Mouse (Mus musculus) MEL (cell line): Measurements from ENCODE around the gene Akr1b7.

Experiments used
- BHLHE40 ChIP-seq: IDR thresholded peaks from 2 replicates; pipeline ENCODE4 v1.6.1; 2012; ENCODE audit warnings: low read depth, mild to moderate bottlenecking, inconsistent platforms, low read length, improper control_type of control experiment, borderline replicate concordance
- EP300 ChIP-seq, 2 experiments: IDR thresholded peaks; 2 replicates each; pipeline ENCODE4 v1.6.1; 2011; ENCODE audit warnings: improper control_type of control experiment in 2 of 2, low read length in 2 of 2, low read depth in 1 of 2, mild to moderate bottlenecking in 1 of 2
- GATA1 ChIP-seq: IDR thresholded peaks from 2 replicates; pipeline ENCODE4 v1.6.1; 2011; ENCODE audit warnings: low read depth, low read length, improper control_type of control experiment
- MAX ChIP-seq: IDR thresholded peaks from 2 replicates; pipeline ENCODE4 v1.6.1; 2011; ENCODE audit warnings: low read length, improper control_type of control experiment
- MEF2A ChIP-seq: IDR thresholded peaks from 2 replicates; pipeline ENCODE4 v1.6.1; 2014; ENCODE audit warnings: low read depth, mild to moderate bottlenecking, inconsistent platforms, low read length, improper control_type of control experiment; ENCODE audit not compliant: poor library complexity, insufficient replicate concordance, severe bottlenecking; ENCODE audit errors: extremely low read depth
- MXI1 ChIP-seq: IDR thresholded peaks from 2 replicates; pipeline ENCODE4 v1.6.1; 2011; ENCODE audit warnings: mild to moderate bottlenecking, low read depth, low read length, improper control_type of control experiment
- NRF1 ChIP-seq: IDR thresholded peaks from 2 replicates; pipeline ENCODE4 v1.6.1; 2014; ENCODE audit warnings: low read depth, mild to moderate bottlenecking, inconsistent platforms, low read length, improper control_type of control experiment, moderate library complexity; ENCODE audit not compliant: poor library complexity, insufficient read depth, severe bottlenecking
- POLR2A ChIP-seq, 2 experiments: IDR thresholded peaks; 2 replicates each; pipeline ENCODE4 v1.6.1; 2011 to 2012; ENCODE audit warnings: low read length in 2 of 2, mild to moderate bottlenecking in 2 of 2, control low read depth in 1 of 2, improper control_type of control experiment in 1 of 2, low read depth in 1 of 2, moderate library complexity in 1 of 2; ENCODE audit not compliant: control insufficient read depth in 1 of 2, insufficient read depth in 1 of 2, poor library complexity in 1 of 2
- POLR2AphosphoS2 ChIP-seq: IDR thresholded peaks from 2 replicates; pipeline ENCODE4 v1.6.1; 2011; ENCODE audit warnings: low read length, improper control_type of control experiment
- POLR2AphosphoS5 ChIP-seq: IDR thresholded peaks from 2 replicates; pipeline ENCODE4 v1.6.1; 2012; ENCODE audit warnings: low read depth, borderline replicate concordance, mild to moderate bottlenecking, inconsistent platforms, low read length, moderate library complexity, mixed read lengths
- TCF12 ChIP-seq: IDR thresholded peaks from 2 replicates; pipeline ENCODE4 v1.6.1; 2014; ENCODE audit warnings: low read depth, mild to moderate bottlenecking, inconsistent platforms, low read length, improper control_type of control experiment, moderate library complexity
- ZNF384 ChIP-seq: IDR thresholded peaks from 2 replicates; pipeline ENCODE4 v1.6.1; 2012; ENCODE audit warnings: low read depth, mild to moderate bottlenecking, inconsistent platforms, low read length, improper control_type of control experiment

- no peak for TF ChIP-seq POLR2A (IDR thresholded peaks at IDR 0.05; ENCODE audit: control insufficient read depth in 1 of 2, insufficient read depth in 1 of 2, low read depth in 1 of 2, low read length in 2 of 2, poor library complexity in 1 of 2)
- no peak for TF ChIP-seq BHLHE40
- TF ChIP-seq TCF12 = no peak
- no peak for TF ChIP-seq MEF2A
- no peak for TF ChIP-seq MAX
- TF ChIP-seq GATA1 = no peak
- no peak for TF ChIP-seq NRF1
- no peak for TF ChIP-seq ZNF384
- no peak for TF ChIP-seq POLR2AphosphoS2
- TF ChIP-seq POLR2AphosphoS5 = no peak
- no peak for TF ChIP-seq MXI1
- no peak for TF ChIP-seq EP300 (IDR thresholded peaks at IDR 0.05; ENCODE audit: low read depth in 1 of 2, low read length in 2 of 2)
Measured at GRCm38 (mm10) chr6:34441556-34442257, 29.6 kb downstream of the Akr1b7 start.
